ENCODE assay signal across 8 mouse cellular contexts in genomic region chr14:41004201-41005141, GRCm38 (mm10). TPM values are rescaled to one million over a fixed set of nuclear protein-coding genes. Genes with fewer than 3 reads are reported as not detected.
A peak's percentile ranks its signal among the peaks of the same experiment; 100 is the strongest.
DNase-seq lines count a peak whose midpoint lies in the region; ATAC-seq lines count a peak whose summit lies in the region.

No protein-coding gene starts in this region.

- H3K4me2 ChIP-seq in heart, embryonic 12.5 days: peak overlapping the region; percentile 60
- H3K4me2 ChIP-seq in kidney, embryonic 16.5 days (replicated peaks; ENCODE audit: low read depth, low read length): peak overlapping the region; percentile 45
- peak overlapping the region; percentile 39 for H3K4me2 ChIP-seq in midbrain, embryonic 12.5 days (replicated peaks)

- no peaks in the 10 kb centered on the region for H3K27me3 ChIP-seq in heart, embryonic 12.5 days (replicated peaks)
- no peaks in the 10 kb centered on the region for H3K27me3 ChIP-seq in kidney, embryonic 16.5 days (ENCODE audit: insufficient read depth, low read length)
- 0 out of 2 replicates have a peak, but pooled peaks cover 3% of the 10 kb centered on the region for H3K27me3 ChIP-seq in midbrain, embryonic 12.5 days

- H3K9me3 ChIP-seq in heart, embryonic 12.5 days (replicated peaks): no peaks in the 10 kb centered on the region
- no peaks in the 10 kb centered on the region for H3K9me3 ChIP-seq in kidney, embryonic 16.5 days (ENCODE audit: low read length)
- no peaks in the 10 kb centered on the region for H3K9me3 ChIP-seq in midbrain, embryonic 12.5 days

- H3K4me3 ChIP-seq in heart, embryonic 12.5 days: peak overlapping the region; percentile 17
- H3K4me3 ChIP-seq in kidney, embryonic 16.5 days (ENCODE audit: low read length): peak overlapping the region; percentile 32
- no peak overlapping the region for H3K4me3 ChIP-seq in midbrain, embryonic 12.5 days

- H3K36me3 ChIP-seq in heart, embryonic 12.5 days: peaks cover 11% of the 10 kb centered on the region; the same call in 1 of the 2 replicates
- H3K36me3 ChIP-seq in kidney, embryonic 16.5 days (ENCODE audit: insufficient read depth, low read length): peaks cover 6% of the 10 kb centered on the region; the same call in 1 of the 2 replicates
- peaks cover 12% of the 10 kb centered on the region; the same call in 1 of the 2 replicates for H3K36me3 ChIP-seq in midbrain, embryonic 12.5 days

- peaks cover 32% of the 10 kb centered on the region for H3K4me1 ChIP-seq in heart, embryonic 12.5 days (replicated peaks)
- H3K4me1 ChIP-seq in kidney, embryonic 16.5 days (ENCODE audit: insufficient read depth, low read length): peaks cover 53% of the 10 kb centered on the region
- peaks cover 16% of the 10 kb centered on the region for H3K4me1 ChIP-seq in midbrain, embryonic 12.5 days

- 24% methylated on average over 22 of the region's 22 CpGs for WGBS in heart, embryonic 12.5 days
- WGBS in kidney, embryonic 16.5 days: 26% methylated on average over 22 of the region's 22 CpGs
- 8% methylated on average over 22 of the region's 22 CpGs for WGBS in midbrain, embryonic 12.5 days

- ATAC-seq in heart, embryonic 12.5 days (ENCODE audit: insufficient number of reproducible peaks, low FRiP score): no peak
- 0 out of 2 replicates have a peak, but pooled peaks have one; percentile 23 for ATAC-seq in kidney, embryonic 16.5 days (ENCODE audit: low FRiP score, low TSS enrichment)
- ATAC-seq in midbrain, embryonic 12.5 days (ENCODE audit: low FRiP score, low read depth): 0 out of 2 replicates have a peak, but pooled peaks have one; percentile 32

- H3K27ac ChIP-seq in heart, embryonic 12.5 days (ENCODE audit: poor library complexity, severe bottlenecking): no peak overlapping the region
- peak overlapping the region; percentile 89 for H3K27ac ChIP-seq in kidney, embryonic 16.5 days (ENCODE audit: low read length)
- 0 out of 2 replicates have a peak overlapping the region, but pooled peaks have one; percentile 15 for H3K27ac ChIP-seq in midbrain, embryonic 12.5 days (replicated peaks)

- no peak overlapping the region for H3K9ac ChIP-seq in heart, embryonic 12.5 days
- H3K9ac ChIP-seq in kidney, embryonic 16.5 days (replicated peaks; ENCODE audit: low read length): peak overlapping the region; percentile 54
- H3K9ac ChIP-seq in midbrain, embryonic 12.5 days (replicated peaks): 0 out of 2 replicates have a peak overlapping the region, but pooled peaks have one; percentile 1

- DNase-seq in adipocyte (ENCODE audit: low spot score): peak; percentile 53
- peak; percentile 39 for DNase-seq in embryo, embryonic 10 days (ENCODE audit: low spot score)
- peak; percentile 48 for DNase-seq in urinary bladder, postnatal 25 days (ENCODE audit: low spot score)
- no peak for DNase-seq in spleen, adult 12 weeks (ENCODE audit: low spot score)
- no peak for DNase-seq in thymus, postnatal 14 days

RNA-seq across cellular contexts. Expression of gene Fam213a, which starts 9.1 kb away (rescaled TPM):
- polyA plus RNA-seq in heart, embryonic 12.5 days (2016; fragmentation: Nextera tagmentation; extraction: Ambion mirVana): 58.7 and 59.1 TPM in 2 replicates
- 109 and 111 TPM in 2 replicates for polyA plus RNA-seq in kidney, embryonic 16.5 days (2015; fragmentation: Nextera tagmentation; extraction: Ambion mirVana)
- 46.7 and 52.6 TPM in 2 replicates for polyA plus RNA-seq in midbrain, embryonic 12.5 days (2016; fragmentation: Nextera tagmentation; extraction: Ambion mirVana)

RNA-seq across cellular contexts. Expression of gene Tspan14, which starts 37.9 kb away (rescaled TPM):
- polyA plus RNA-seq in heart, embryonic 12.5 days (2016; fragmentation: Nextera tagmentation; extraction: Ambion mirVana): 43.2 and 46.7 TPM in 2 replicates
- polyA plus RNA-seq in kidney, embryonic 16.5 days (2015; fragmentation: Nextera tagmentation; extraction: Ambion mirVana): 138 and 144 TPM in 2 replicates
- polyA plus RNA-seq in midbrain, embryonic 12.5 days (2016; fragmentation: Nextera tagmentation; extraction: Ambion mirVana): 87.3 and 88.5 TPM in 2 replicates

Comparison
In these comparisons a context has a peak if more than half of its experiments do, and no peak if none do; other contexts are left out.
1. DNase-seq: peak in adipocyte (single experiment), embryo, embryonic 10 days (single experiment) and urinary bladder, postnatal 25 days (single experiment); none in spleen, adult 12 weeks (single experiment) and thymus, postnatal 14 days (single experiment).
2. Peak in every context shown above with its lines, with median percentiles within 50 percentile points of each other: H3K4me2 ChIP-seq.